Mouse (Mus musculus): ENCODE results near the gene Yy1. TPM values are rescaled to one million over a fixed set of nuclear protein-coding genes. Genes with fewer than 3 reads are reported as not detected.

Yy1 gene
- polyA plus RNA-seq (2012; rRNA removed): 15.2 and 21.0 TPM in 2 replicates

- H3K27me3 ChIP-seq (ENCODE audit: control insufficient read depth, insufficient read depth, low read length): no peaks in the 10 kb centered on the region
- H3K27ac ChIP-seq (ENCODE audit: insufficient read depth, low read length): peak within 1 kb of the TSS; percentile 100
- DNase-seq (ENCODE audit: low read depth in 1 of 2, low spot score in 2 of 2): peak; percentile 96 to 98
- H3K4me1 ChIP-seq (ENCODE audit: control insufficient read depth, insufficient read depth, insufficient read length): no peaks in the 10 kb centered on the region; the same call in 1 of the 2 replicates
- WGBS: under 1% methylated on average over 78 of the region's 127 CpGs
- peak within 1 kb of the TSS; percentile 96 for H3K4me3 ChIP-seq (ENCODE audit: extremely low read depth, insufficient read depth, insufficient read length)
- TF ChIP-seq POLR2A (IDR thresholded peaks at IDR 0.05; ENCODE audit: low read depth, low read length): peak; percentile 75
- no peak for TF ChIP-seq CTCF (IDR thresholded peaks at IDR 0.05; ENCODE audit: extremely low read depth, insufficient read depth, insufficient read length, insufficient replicate concordance)
- H3K36me3 ChIP-seq (ENCODE audit: control insufficient read depth, insufficient read depth, low read length): no peaks in the 10 kb centered on the region
Measured at GRCm38 (mm10) chr12:108792546-108793452, at the start of gene Yy1. Gene Yy1 (plus strand): TSS chr12:108792973.

DNA sequence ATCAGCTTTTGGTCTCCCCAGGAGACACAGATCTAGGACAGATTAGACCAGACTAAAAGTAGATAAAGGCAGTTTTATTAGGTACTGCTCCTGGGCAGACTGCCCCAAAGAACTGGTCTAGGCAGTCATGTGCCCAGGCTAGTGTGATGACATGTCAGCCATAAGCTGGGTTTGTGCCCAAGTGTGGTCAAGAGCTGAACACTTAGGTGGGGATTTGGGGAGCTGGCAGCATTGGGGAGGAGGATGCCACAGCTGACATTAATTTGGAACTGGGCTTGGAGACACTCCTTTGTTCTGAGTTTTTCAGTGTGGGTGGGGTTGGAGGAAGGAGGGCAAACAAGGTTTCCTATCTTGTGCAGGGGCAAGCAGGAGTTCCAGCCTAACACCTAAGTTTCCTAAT, 46.8 kb upstream of the Yy1 start:
- Histone ChIP-seq H3K4me1 (ENCODE audit: control insufficient read depth, insufficient read depth, insufficient read length) (no peaks in the 10 kb centered on the region), H3K36me3 (ENCODE audit: control insufficient read depth, insufficient read depth, low read length) (no peaks in the 10 kb centered on the region), H3K27me3 (ENCODE audit: control insufficient read depth, insufficient read depth, low read length) (no peaks in the 10 kb centered on the region), H3K4me3 (ENCODE audit: extremely low read depth, insufficient read depth, insufficient read length) (no peak overlapping the region), H3K27ac (ENCODE audit: insufficient read depth, low read length) (no peak overlapping the region)
- TF ChIP-seq POLR2A (IDR thresholded peaks at IDR 0.05; ENCODE audit: low read depth, low read length) (no peak), CTCF (IDR thresholded peaks at IDR 0.05; ENCODE audit: extremely low read depth, insufficient read depth, insufficient read length, insufficient replicate concordance) (no peak)
- DNase-seq (ENCODE audit: low read depth in 1 of 2, low spot score in 2 of 2): no peak

- 85% methylated on average over 6 of the region's 6 CpGs for WGBS
- no peaks in the 10 kb centered on the region for H3K27me3 ChIP-seq (ENCODE audit: control insufficient read depth, insufficient read depth, low read length)
- H3K27ac ChIP-seq (ENCODE audit: insufficient read depth, low read length): no peak overlapping the region
- H3K4me3 ChIP-seq (ENCODE audit: extremely low read depth, insufficient read depth, insufficient read length): no peak overlapping the region
- no peak for TF ChIP-seq CTCF (IDR thresholded peaks at IDR 0.05; ENCODE audit: extremely low read depth, insufficient read depth, insufficient read length, insufficient replicate concordance)
- TF ChIP-seq POLR2A (IDR thresholded peaks at IDR 0.05; ENCODE audit: low read depth, low read length): no peak
- no peaks in the 10 kb centered on the region for H3K36me3 ChIP-seq (ENCODE audit: control insufficient read depth, insufficient read depth, low read length)
- no peaks in the 10 kb centered on the region for H3K4me1 ChIP-seq (ENCODE audit: control insufficient read depth, insufficient read depth, insufficient read length)
- no peak for DNase-seq (ENCODE audit: low read depth in 1 of 2, low spot score in 2 of 2)
Measured at GRCm38 (mm10) chr12:108749019-108749418, 43.8 kb upstream of the Yy1 start.

GRCm38 (mm10) chr12:108749454-108749853, 43.3 kb upstream of the Yy1 start:
- no peak for TF ChIP-seq CTCF (IDR thresholded peaks at IDR 0.05; ENCODE audit: extremely low read depth, insufficient read depth, insufficient read length, insufficient replicate concordance)
- TF ChIP-seq POLR2A (IDR thresholded peaks at IDR 0.05; ENCODE audit: low read depth, low read length): no peak
- no peaks in the 10 kb centered on the region for H3K4me1 ChIP-seq (ENCODE audit: control insufficient read depth, insufficient read depth, insufficient read length)
- 84% methylated on average over 9 of the region's 9 CpGs for WGBS
- DNase-seq (ENCODE audit: low read depth in 1 of 2, low spot score in 2 of 2): no peak
- H3K27ac ChIP-seq (ENCODE audit: insufficient read depth, low read length): no peak overlapping the region
- H3K27me3 ChIP-seq (ENCODE audit: control insufficient read depth, insufficient read depth, low read length): no peaks in the 10 kb centered on the region
- H3K4me3 ChIP-seq (ENCODE audit: extremely low read depth, insufficient read depth, insufficient read length): no peak overlapping the region
- no peaks in the 10 kb centered on the region for H3K36me3 ChIP-seq (ENCODE audit: control insufficient read depth, insufficient read depth, low read length)

- no peaks in the 10 kb centered on the region for H3K27me3 ChIP-seq (ENCODE audit: control insufficient read depth, insufficient read depth, low read length)
- H3K36me3 ChIP-seq (ENCODE audit: control insufficient read depth, insufficient read depth, low read length): no peaks in the 10 kb centered on the region
- no peak for DNase-seq (ENCODE audit: low read depth in 1 of 2, low spot score in 2 of 2)
- no peaks in the 10 kb centered on the region for H3K4me1 ChIP-seq (ENCODE audit: control insufficient read depth, insufficient read depth, insufficient read length)
- TF ChIP-seq CTCF (IDR thresholded peaks at IDR 0.05; ENCODE audit: extremely low read depth, insufficient read depth, insufficient read length, insufficient replicate concordance) (no peak), POLR2A (IDR thresholded peaks at IDR 0.05; ENCODE audit: low read depth, low read length) (no peak)
- no peak overlapping the region for H3K27ac ChIP-seq (ENCODE audit: insufficient read depth, low read length)
- no peak overlapping the region for H3K4me3 ChIP-seq (ENCODE audit: extremely low read depth, insufficient read depth, insufficient read length)
- WGBS: 48% methylated on average over 3 of the region's 3 CpGs
Measured at GRCm38 (mm10) chr12:108750226-108750625, 42.5 kb upstream of the Yy1 start.

GRCm38 (mm10) chr12:108751790-108752189, 41.0 kb upstream of the Yy1 start:
- 84% methylated on average over 9 of the region's 9 CpGs for WGBS
- TF ChIP-seq POLR2A (IDR thresholded peaks at IDR 0.05; ENCODE audit: low read depth, low read length) (no peak), CTCF (IDR thresholded peaks at IDR 0.05; ENCODE audit: extremely low read depth, insufficient read depth, insufficient read length, insufficient replicate concordance) (no peak)
- H3K4me1 ChIP-seq (ENCODE audit: control insufficient read depth, insufficient read depth, insufficient read length): no peaks in the 10 kb centered on the region
- no peaks in the 10 kb centered on the region for H3K27me3 ChIP-seq (ENCODE audit: control insufficient read depth, insufficient read depth, low read length)
- no peak overlapping the region for H3K4me3 ChIP-seq (ENCODE audit: extremely low read depth, insufficient read depth, insufficient read length)
- H3K27ac ChIP-seq (ENCODE audit: insufficient read depth, low read length): no peak overlapping the region
- H3K36me3 ChIP-seq (ENCODE audit: control insufficient read depth, insufficient read depth, low read length): no peaks in the 10 kb centered on the region
- no peak for DNase-seq (ENCODE audit: low read depth in 1 of 2, low spot score in 2 of 2)

DNA sequence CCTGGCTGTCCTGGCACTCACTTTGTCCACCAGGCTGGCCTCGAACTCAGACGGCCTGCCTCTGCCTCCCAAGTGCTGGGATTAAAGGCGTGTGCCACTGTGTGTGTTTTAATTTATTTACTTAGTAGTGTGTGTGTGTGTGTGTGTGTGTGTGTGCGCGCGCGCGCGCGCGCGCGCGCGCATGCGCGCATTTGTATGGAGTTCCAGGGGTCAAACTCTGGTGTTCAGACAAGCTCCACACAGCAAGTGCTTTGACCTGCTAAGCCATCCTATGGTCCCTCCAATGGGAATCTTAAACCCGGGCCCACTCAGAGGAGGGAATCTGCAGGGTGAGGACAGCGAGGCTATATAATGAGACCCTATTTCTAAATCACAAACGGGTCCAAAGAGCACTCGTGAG, 37.6 kb upstream of the Yy1 start:
- H3K4me3 ChIP-seq (ENCODE audit: extremely low read depth, insufficient read depth, insufficient read length): no peak overlapping the region
- H3K4me1 ChIP-seq (ENCODE audit: control insufficient read depth, insufficient read depth, insufficient read length): no peaks in the 10 kb centered on the region; the same call in 1 of the 2 replicates
- WGBS: 93% methylated on average over 21 of the region's 21 CpGs
- H3K27me3 ChIP-seq (ENCODE audit: control insufficient read depth, insufficient read depth, low read length): no peaks in the 10 kb centered on the region
- H3K27ac ChIP-seq (ENCODE audit: insufficient read depth, low read length): no peak overlapping the region
- TF ChIP-seq CTCF (IDR thresholded peaks at IDR 0.05; ENCODE audit: extremely low read depth, insufficient read depth, insufficient read length, insufficient replicate concordance) (no peak), POLR2A (IDR thresholded peaks at IDR 0.05; ENCODE audit: low read depth, low read length) (no peak)
- DNase-seq (ENCODE audit: low read depth in 1 of 2, low spot score in 2 of 2): no peak
- no peaks in the 10 kb centered on the region for H3K36me3 ChIP-seq (ENCODE audit: control insufficient read depth, insufficient read depth, low read length)
